Mouse (Mus musculus): ENCODE data around the gene Pfkfb1. TPM values are rescaled to one million over a fixed set of nuclear protein-coding genes. Genes with fewer than 3 reads are reported as not detected.

Pfkfb1 gene
- total RNA-seq, 2 experiments from 2014 or later: 1.5 to 2.1 TPM

GRCm38 (mm10) chrX:150662809-150663208, 74.8 kb downstream of the Pfkfb1 start:
- no peak for DNase-seq (ENCODE audit: low spot score in 2 of 2)

GRCm38 (mm10) chrX:150677505-150677904, 89.5 kb downstream of the Pfkfb1 start:
- no peak for DNase-seq (ENCODE audit: low spot score in 2 of 2)

Small RNA genes lying within 50 kb of the gene (microRNA-seq; reads per million reads assigned to microRNA genes)
- gene Mir3620: 0 to 0.28 reads per million in 2 experiments

Other genes with a start within 250 kb of the Pfkfb1 start
- gene Tmem29, start 129.1 kb upstream of the Pfkfb1 start, total RNA-seq (2021): 10 to 100 TPM; 49.8 to 54.4 TPM
- 10 to 100 TPM; 10.1 to 11.3 TPM for gene Alas2, start 40.9 kb upstream of the Pfkfb1 start, total RNA-seq (2021)
- gene Apex2, start 1.6 kb downstream of the Pfkfb1 start, total RNA-seq (2021): 10 to 100 TPM; 14.4 to 20.0 TPM
- gene Tro, start 69.4 kb downstream of the Pfkfb1 start, total RNA-seq (2021): 100 to 1,000 TPM; 142 to 153 TPM
- gene Maged2, start 226.1 kb downstream of the Pfkfb1 start, total RNA-seq (2021): 10 to 100 TPM; 59.2 to 60.5 TPM

Data from layer of hippocampus, postnatal 14 days (tissue).